Mouse (Mus musculus) MN1 (cell line): ENCODE measurements at regions not wholly inside any gene's neighbourhood (a gene's known extent, or its start where the extent isn't known, plus 50 kb on each side); places are given as distances from the start of the nearest gene placed in this dataset.

Source experiments
- DNase-seq: peaks from one replicate; pipeline ENCODE4 v3.0.0-alpha.2; 2016; ENCODE audit warnings: low spot score

GRCm38 (mm10) chr1:61175239-61175638, 197.5 kb downstream of the Icos start:
- no peak for DNase-seq

- no peak for DNase-seq
Measured at GRCm38 (mm10) chr1:61179461-61179860, 201.7 kb downstream of the Icos start.

- peak; percentile 83 for DNase-seq
Measured at GRCm38 (mm10) chr1:61181099-61181821, 203.5 kb downstream of the Icos start.

- DNase-seq, result no peak
Measured at GRCm38 (mm10) chr1:61187381-61188100, 209.8 kb downstream of the Icos start.

- no peak for DNase-seq
Measured at GRCm38 (mm10) chr1:61190921-61191320, 213.2 kb downstream of the Icos start.

- DNase-seq, result no peak
Measured at GRCm38 (mm10) chr1:61198549-61199062, 220.9 kb downstream of the Icos start.

- DNase-seq, result no peak
Measured at GRCm38 (mm10) chr1:61201006-61201405, 223.3 kb downstream of the Icos start.

GRCm38 (mm10) chr1:61202079-61202478, 224.4 kb downstream of the Icos start:
- no peak for DNase-seq

GRCm38 (mm10) chr1:61203170-61203569, 225.4 kb downstream of the Icos start:
- DNase-seq, result no peak

- no peak for DNase-seq
Measured at GRCm38 (mm10) chr1:61203612-61204011, 225.9 kb downstream of the Icos start.

- DNase-seq, result no peak
Measured at GRCm38 (mm10) chr1:61205137-61205536, 227.4 kb downstream of the Icos start.

GRCm38 (mm10) chr1:61206861-61207380, 229.2 kb downstream of the Icos start:
- no peak for DNase-seq

- no peak for DNase-seq
Measured at GRCm38 (mm10) chr1:61208386-61208785, 230.7 kb downstream of the Icos start.

GRCm38 (mm10) chr1:61221131-61221530, 243.4 kb downstream of the Icos start:
- no peak for DNase-seq

- DNase-seq, result no peak
Measured at GRCm38 (mm10) chr1:61228942-61229341, 251.2 kb downstream of the Icos start.

- peak; percentile 18 for DNase-seq
Measured at GRCm38 (mm10) chr1:61233001-61233400, 255.3 kb downstream of the Icos start.

GRCm38 (mm10) chr1:61233476-61234297, 256.0 kb downstream of the Icos start:
- DNase-seq, result peak; percentile 71

GRCm38 (mm10) chr1:61234298-61234682, 256.6 kb downstream of the Icos start:
- peak; percentile 26 for DNase-seq

GRCm38 (mm10) chr1:61236511-61236910, 258.8 kb downstream of the Icos start:
- DNase-seq, result no peak

GRCm38 (mm10) chr1:61238668-61239067, 260.9 kb downstream of the Icos start:
- no peak for DNase-seq

GRCm38 (mm10) chr1:61257561-61257960, 279.8 kb downstream of the Icos start:
- peak; percentile 36 for DNase-seq

- DNase-seq, result no peak
Measured at GRCm38 (mm10) chr1:61263466-61263865, 285.7 kb downstream of the Icos start.
